Mouse (Mus musculus): Measurements from ENCODE around the gene Gpr4.

- TF ChIP-seq POLR2A (IDR thresholded peaks at IDR 0.05; ENCODE audit: extremely low read depth, insufficient read depth, low read length) (no peak), CTCF (IDR thresholded peaks at IDR 0.05; ENCODE audit: extremely low read depth, insufficient read depth, low read length) (no peak)
Measured at GRCm38 (mm10) chr7:19231849-19232248, 19.5 kb downstream of the Gpr4 start.
